Mouse (Mus musculus): ENCODE results near the gene Trim72. TPM values are rescaled to one million over a fixed set of nuclear protein-coding genes. Genes with fewer than 3 reads are reported as not detected.
A peak's percentile ranks its signal among the peaks of the same experiment; 100 is the strongest.

Gene Trim72
- polyA plus RNA-seq, 1 experiment, result 468 TPM

DNA sequence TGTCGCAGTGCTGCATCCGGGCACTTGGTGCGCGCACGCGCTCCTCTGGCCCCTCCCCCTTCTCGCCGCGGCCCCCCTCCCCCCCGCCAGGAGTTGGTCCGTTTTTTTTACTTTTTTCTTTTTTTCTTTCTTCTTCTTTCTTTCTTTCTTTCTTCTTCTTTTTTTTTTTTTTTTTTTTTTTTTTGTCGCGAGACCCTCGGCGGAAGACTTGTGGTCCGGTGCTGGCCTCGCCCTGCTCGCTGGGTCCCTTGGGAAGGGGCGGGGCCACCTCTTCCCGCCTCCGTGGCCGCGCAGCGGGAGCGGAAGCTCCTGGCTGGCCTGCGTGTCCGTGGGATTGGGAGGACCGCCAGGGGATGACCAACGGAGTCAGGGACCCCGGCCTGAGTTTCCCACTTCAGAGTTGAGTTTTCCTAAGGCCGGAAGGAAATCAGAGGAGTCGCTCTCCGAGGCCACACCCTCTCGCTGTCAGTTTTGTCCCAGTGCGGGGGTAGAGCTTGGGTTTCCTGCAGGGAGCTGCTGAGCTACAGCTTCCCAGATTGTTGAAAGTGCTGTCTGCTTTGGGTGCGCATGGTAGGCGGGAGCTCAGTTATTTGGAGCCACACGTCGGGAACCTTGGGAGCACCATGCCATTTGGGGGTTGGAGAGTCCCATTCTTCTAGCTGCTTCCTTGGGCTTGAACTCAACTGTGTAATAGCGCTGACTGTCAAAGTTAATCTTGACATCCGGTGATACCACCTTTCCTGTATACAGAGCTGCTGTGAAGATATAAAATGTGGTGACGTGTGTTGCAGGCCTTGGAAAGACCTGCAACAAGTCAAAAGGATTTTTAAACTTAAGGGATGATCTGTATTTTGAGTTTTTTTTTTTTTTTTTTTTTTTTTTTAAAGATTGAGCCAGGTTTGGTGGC is 35.6 kb upstream of the Trim72 start:
- peak overlapping the region; percentile 89 for H3ac ChIP-seq (ENCODE audit: control insufficient read depth, insufficient read length)
- TF ChIP-seq POLR2A (IDR thresholded peaks at IDR 0.05; ENCODE audit: insufficient read length, low read depth) (peak; percentile 31), REST (IDR thresholded peaks at IDR 0.05; ENCODE audit: insufficient read depth, insufficient read length) (no peak), E2F4 (IDR thresholded peaks at IDR 0.05; ENCODE audit: insufficient read depth) (no peak)
- peak overlapping the region; percentile 95 for H3K4me3 ChIP-seq
- H3K4me2 ChIP-seq (ENCODE audit: low read depth), result peak overlapping the region; percentile 73
- H3K79me2 ChIP-seq (ENCODE audit: control insufficient read depth, insufficient read depth), result peaks cover 53% of the 10 kb centered on the region
- no peaks in the 10 kb centered on the region for H3K27me3 ChIP-seq (ENCODE audit: control insufficient read depth, insufficient read depth, insufficient read length)
- H3K36me3 ChIP-seq (ENCODE audit: control insufficient read depth, insufficient read depth), result peaks cover 29% of the 10 kb centered on the region

DNA sequence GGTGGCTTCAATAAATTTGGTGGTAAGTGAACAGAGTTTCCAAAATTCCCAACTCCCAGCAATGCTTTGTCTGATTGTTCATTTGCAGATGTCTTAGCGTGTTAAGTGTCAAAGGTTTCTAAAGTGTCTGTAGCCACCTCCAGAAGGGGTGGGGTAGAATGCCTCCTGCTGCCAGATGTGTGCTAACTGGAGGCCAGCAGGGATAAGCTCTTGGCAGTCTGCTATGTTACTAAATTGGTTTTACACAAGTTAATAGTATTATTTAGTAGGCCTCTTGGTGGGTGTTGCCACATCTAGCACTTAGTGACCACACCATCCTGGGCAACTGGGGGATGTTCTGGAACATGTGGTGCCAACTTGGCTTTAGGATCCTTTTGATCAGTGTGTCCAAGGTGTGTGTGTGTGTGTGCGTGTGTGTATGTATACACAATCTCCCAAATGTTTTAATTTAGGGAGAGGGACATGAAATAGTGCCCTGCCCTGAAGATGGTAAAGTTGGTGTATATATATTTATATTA is 29.3 kb upstream of the Trim72 start:
- Histone ChIP-seq H3K4me3 (no peak overlapping the region), H3K4me2 (ENCODE audit: low read depth) (no peak overlapping the region), H3K27me3 (ENCODE audit: control insufficient read depth, insufficient read depth, insufficient read length) (no peaks in the 10 kb centered on the region), H3K36me3 (ENCODE audit: control insufficient read depth, insufficient read depth) (peaks cover 91% of the 10 kb centered on the region), H3ac (ENCODE audit: control insufficient read depth, insufficient read length) (no peak overlapping the region), H3K79me2 (ENCODE audit: control insufficient read depth, insufficient read depth) (peaks cover 82% of the 10 kb centered on the region)
- TF ChIP-seq POLR2A (IDR thresholded peaks at IDR 0.05; ENCODE audit: insufficient read length, low read depth) (no peak), POLR2AphosphoS2 (IDR thresholded peaks at IDR 0.05; ENCODE audit: insufficient read length, low read depth) (no peak), MYOD1 (IDR thresholded peaks at IDR 0.05; ENCODE audit: control insufficient read depth in 1 of 3, insufficient read length in 2 of 3, low read depth in 2 of 3) (no peak), USF1 (IDR thresholded peaks at IDR 0.05; ENCODE audit: low read depth) (no peak)

DNA sequence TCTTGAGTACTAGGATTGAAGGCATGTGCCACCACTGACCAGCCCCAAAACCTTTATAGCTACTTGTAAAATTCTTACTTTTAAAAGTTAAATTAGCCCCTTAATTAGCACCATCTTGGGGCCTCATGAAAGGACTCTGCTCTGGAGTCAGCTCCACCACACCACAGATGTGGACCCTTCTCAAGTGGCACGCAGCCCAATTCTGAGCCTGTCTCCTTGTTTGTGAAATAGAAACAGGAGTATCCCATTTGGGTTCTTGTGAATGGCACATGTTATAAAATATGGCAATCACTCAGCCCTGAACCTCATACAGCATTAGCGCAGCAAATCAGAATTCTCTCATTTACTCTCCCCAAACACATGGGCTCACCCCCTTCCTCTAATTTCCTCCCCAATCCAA is 24.9 kb upstream of the Trim72 start:
- TF ChIP-seq MYOG (IDR thresholded peaks at IDR 0.05; ENCODE audit: control insufficient read depth in 1 of 3, insufficient read depth in 1 of 3, insufficient read length in 2 of 3, low read depth in 2 of 3), result no peak
- no peak for TF ChIP-seq TCF3 (IDR thresholded peaks at IDR 0.05; ENCODE audit: insufficient read length, low read depth)
- TF ChIP-seq USF1 (IDR thresholded peaks at IDR 0.05; ENCODE audit: low read depth), result no peak
- TF ChIP-seq REST (IDR thresholded peaks at IDR 0.05; ENCODE audit: insufficient read depth, insufficient read length), result no peak
- TF ChIP-seq POLR2AphosphoS2 (IDR thresholded peaks at IDR 0.05; ENCODE audit: insufficient read length, low read depth), result no peak
- TF ChIP-seq POLR2A (IDR thresholded peaks at IDR 0.05; ENCODE audit: insufficient read length, low read depth), result no peak
- no peak for TF ChIP-seq E2F4 (IDR thresholded peaks at IDR 0.05; ENCODE audit: insufficient read depth)
- peaks cover 42% of the 10 kb centered on the region for H3K79me2 ChIP-seq (ENCODE audit: control insufficient read depth, insufficient read depth)
- no peak overlapping the region for H3K4me3 ChIP-seq
- no peak overlapping the region for H3ac ChIP-seq (ENCODE audit: control insufficient read depth, insufficient read length)
- H3K27me3 ChIP-seq (ENCODE audit: control insufficient read depth, insufficient read depth, insufficient read length), result no peaks in the 10 kb centered on the region
- no peak overlapping the region for H3K4me2 ChIP-seq (ENCODE audit: low read depth)
- H3K36me3 ChIP-seq (ENCODE audit: control insufficient read depth, insufficient read depth), result peaks cover 94% of the 10 kb centered on the region

DNA sequence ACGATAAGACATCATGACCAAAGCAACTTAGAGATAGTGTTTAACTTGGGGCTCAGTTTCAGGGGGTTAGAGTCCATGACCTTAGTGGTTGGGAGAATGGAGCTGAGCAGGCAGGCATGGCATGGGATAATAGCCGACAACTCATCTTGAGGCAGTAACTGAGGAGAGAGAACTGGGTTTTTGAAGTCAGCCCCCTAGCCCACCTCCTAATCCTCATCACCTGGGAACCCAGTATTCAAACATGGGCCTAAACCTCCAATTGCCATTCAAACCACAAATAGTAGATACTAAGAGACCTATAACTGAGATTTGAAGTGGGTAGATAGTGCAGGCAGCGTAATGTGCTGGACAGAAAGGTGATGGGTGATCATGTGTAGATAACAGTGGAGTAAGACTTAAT is 23.1 kb upstream of the Trim72 start:
- H3K79me2 ChIP-seq (ENCODE audit: control insufficient read depth, insufficient read depth), result peaks cover 32% of the 10 kb centered on the region
- H3K36me3 ChIP-seq (ENCODE audit: control insufficient read depth, insufficient read depth), result peaks cover 94% of the 10 kb centered on the region
- no peak for TF ChIP-seq E2F4 (IDR thresholded peaks at IDR 0.05; ENCODE audit: insufficient read depth)
- no peak for TF ChIP-seq CEBPB (IDR thresholded peaks at IDR 0.05; ENCODE audit: insufficient read depth, poor library complexity, severe bottlenecking)
- TF ChIP-seq POLR2A (IDR thresholded peaks at IDR 0.05; ENCODE audit: insufficient read length, low read depth), result no peak
- TF ChIP-seq POLR2AphosphoS2 (IDR thresholded peaks at IDR 0.05; ENCODE audit: insufficient read length, low read depth), result no peak
- TF ChIP-seq TCF3 (IDR thresholded peaks at IDR 0.05; ENCODE audit: insufficient read length, low read depth), result no peak
- TF ChIP-seq TCF12 (IDR thresholded peaks at IDR 0.05; ENCODE audit: insufficient read depth, poor library complexity, severe bottlenecking), result no peak
- TF ChIP-seq REST (IDR thresholded peaks at IDR 0.05; ENCODE audit: insufficient read depth, insufficient read length), result no peak
- no peak for TF ChIP-seq USF1 (IDR thresholded peaks at IDR 0.05; ENCODE audit: low read depth)
- TF ChIP-seq MAX (IDR thresholded peaks at IDR 0.05; ENCODE audit: low read depth), result no peak
- no peak for TF ChIP-seq MYOD1 (IDR thresholded peaks at IDR 0.05; ENCODE audit: control insufficient read depth in 1 of 3, insufficient read length in 2 of 3, low read depth in 2 of 3)
- TF ChIP-seq MYOG (IDR thresholded peaks at IDR 0.05; ENCODE audit: control insufficient read depth in 1 of 3, insufficient read depth in 1 of 3, insufficient read length in 2 of 3, low read depth in 2 of 3), result no peak
- no peak overlapping the region for H3K4me3 ChIP-seq
- no peaks in the 10 kb centered on the region for H3K27me3 ChIP-seq (ENCODE audit: control insufficient read depth, insufficient read depth, insufficient read length)
- no peak overlapping the region for H3K4me2 ChIP-seq (ENCODE audit: low read depth)
- H3ac ChIP-seq (ENCODE audit: control insufficient read depth, insufficient read length), result no peak overlapping the region

DNA sequence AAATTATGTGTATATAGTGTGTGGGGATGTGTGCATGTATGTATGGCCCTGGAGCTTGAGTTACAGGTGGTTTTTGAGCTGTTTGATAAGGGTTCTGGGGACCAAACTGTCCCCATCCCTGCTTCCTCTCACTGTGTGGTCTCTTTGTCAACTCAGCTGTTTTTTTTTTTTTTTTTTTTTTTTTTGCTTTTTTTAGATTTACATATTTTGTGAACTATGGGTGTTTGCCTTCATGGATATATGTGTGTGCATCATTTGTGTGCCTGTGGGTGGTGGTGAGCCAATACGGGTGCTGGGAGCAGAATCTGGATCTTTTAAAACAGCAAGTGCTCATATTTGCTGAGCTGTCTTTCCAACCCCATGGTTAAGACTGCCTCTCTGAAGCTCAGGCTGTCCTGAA is 14.8 kb upstream of the Trim72 start:
- no peak overlapping the region for H3ac ChIP-seq (ENCODE audit: control insufficient read depth, insufficient read length)
- H3K36me3 ChIP-seq (ENCODE audit: control insufficient read depth, insufficient read depth), result peaks cover 41% of the 10 kb centered on the region
- no peak overlapping the region for H3K4me2 ChIP-seq (ENCODE audit: low read depth)
- H3K4me3 ChIP-seq, result no peak overlapping the region
- no peak for TF ChIP-seq USF1 (IDR thresholded peaks at IDR 0.05; ENCODE audit: low read depth)
- no peak for TF ChIP-seq SRF (IDR thresholded peaks at IDR 0.05; ENCODE audit: control insufficient read depth, insufficient read length, low read depth)
- no peak for TF ChIP-seq POLR2AphosphoS2 (IDR thresholded peaks at IDR 0.05; ENCODE audit: insufficient read length, low read depth)
- no peaks in the 10 kb centered on the region for H3K27me3 ChIP-seq (ENCODE audit: control insufficient read depth, insufficient read depth, insufficient read length)
- peaks cover 7% of the 10 kb centered on the region for H3K79me2 ChIP-seq (ENCODE audit: control insufficient read depth, insufficient read depth)
